Mouse (Mus musculus) ES-CJ7 (cell line): ENCODE measurements at regions not wholly inside any gene's neighbourhood (a gene's known extent, or its start where the extent isn't known, plus 50 kb on each side); places are given as distances from the start of the nearest gene placed in this dataset.
A peak's percentile ranks its signal among the peaks of the same experiment; 100 is the strongest.

Experiments
- DNase-seq: peaks from one replicate; pipeline ENCODE4 v3.0.0; 2011; ENCODE audit warnings: low read depth, low spot score

DNA sequence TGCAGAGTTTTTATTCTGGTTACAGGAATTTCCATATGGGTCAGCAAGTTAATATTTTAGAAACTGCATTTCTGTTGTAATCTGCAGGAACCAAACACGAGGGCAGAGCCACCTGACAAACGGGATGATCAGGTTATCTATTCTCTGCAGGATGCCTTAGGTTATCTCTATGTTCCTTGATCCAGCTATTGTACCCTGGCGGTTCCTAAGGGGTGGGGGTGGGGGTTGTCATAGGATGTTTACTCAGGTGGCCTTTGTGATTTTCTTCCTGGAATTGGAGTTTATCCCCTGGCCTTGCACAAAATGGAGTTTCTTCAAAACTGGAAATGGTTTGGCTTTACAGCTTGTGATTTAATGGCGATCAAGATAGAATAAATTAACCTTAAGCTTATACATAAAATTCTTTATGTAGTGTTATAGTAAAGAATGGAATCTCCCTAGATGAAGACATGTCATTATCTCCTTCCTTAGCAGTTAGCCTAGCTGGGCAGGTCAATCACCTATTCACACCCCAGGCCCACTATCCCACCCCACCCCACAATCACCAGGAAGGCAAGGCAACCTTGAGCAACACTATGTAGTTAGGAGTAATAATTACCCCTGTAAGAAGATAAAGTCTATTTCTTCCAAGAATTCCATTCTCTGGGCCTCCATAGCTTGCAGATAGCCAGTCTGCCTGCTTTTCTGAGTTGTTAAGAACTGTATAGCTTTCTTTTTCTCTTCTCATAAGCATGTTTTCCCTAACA is 192.3 kb upstream of the B430218F22Rik start:
- DNase-seq, result no peak

DNA sequence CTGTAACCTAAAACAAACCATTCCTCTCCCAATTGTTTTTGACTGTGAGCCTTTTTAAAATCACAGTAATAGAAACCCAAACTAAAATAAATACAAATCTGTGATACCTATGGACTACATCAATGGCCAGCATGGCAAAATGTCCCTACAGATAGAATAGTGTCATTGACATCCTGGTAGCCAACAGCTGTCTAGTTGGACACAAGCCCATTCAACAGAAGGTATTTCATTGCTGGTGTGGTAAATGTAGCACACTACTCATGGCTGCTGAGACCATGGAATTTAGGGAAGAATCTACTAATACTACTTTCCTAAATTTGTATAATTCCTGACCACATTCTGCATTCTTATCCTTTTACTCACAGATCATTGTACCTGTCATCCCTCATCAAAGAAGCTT is 178.3 kb upstream of the B430218F22Rik start:
- DNase-seq, result no peak

GRCm38 (mm10) chr13:118227354-118227753 is 159.1 kb upstream of the B430218F22Rik start:
- DNase-seq, result peak; percentile 57

DNA sequence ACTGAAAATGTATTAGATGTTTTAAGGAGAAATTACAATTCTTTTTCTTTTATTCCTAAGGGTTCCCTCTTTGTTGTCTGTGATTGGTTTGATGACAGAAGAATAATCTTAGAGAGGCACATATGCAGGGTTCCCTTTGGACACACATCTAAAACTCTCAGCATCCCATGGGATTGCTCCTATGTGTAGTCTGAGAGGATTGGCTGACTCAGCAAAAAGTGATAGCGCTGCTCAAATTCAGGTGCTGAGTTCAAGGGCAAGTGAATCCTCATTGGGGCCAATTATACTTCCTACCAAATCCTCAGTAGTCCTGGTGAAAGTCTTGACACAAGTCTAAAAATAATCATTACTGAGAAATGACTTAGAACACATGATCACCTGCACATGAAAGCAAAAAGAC is 148.5 kb upstream of the B430218F22Rik start:
- no peak for DNase-seq

DNA sequence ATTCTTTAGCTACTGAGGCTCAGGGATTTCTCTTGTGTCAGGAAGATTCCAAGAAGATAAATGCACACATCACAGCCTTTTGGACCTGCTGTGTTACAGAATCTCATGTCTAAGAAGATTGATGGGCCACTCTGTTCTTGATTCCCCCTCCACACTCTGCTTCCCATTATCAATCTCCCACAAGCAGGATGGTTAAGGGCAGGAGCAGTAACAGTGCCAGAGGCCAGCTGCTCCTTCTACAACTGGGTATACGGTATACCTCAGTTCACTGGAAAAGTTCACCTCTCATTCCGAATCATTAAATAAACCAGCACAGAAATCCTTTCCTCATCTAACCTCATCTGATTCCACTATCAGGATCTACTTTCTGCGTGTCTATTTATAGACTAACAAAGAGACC is 141.8 kb upstream of the B430218F22Rik start:
- no peak for DNase-seq

DNA sequence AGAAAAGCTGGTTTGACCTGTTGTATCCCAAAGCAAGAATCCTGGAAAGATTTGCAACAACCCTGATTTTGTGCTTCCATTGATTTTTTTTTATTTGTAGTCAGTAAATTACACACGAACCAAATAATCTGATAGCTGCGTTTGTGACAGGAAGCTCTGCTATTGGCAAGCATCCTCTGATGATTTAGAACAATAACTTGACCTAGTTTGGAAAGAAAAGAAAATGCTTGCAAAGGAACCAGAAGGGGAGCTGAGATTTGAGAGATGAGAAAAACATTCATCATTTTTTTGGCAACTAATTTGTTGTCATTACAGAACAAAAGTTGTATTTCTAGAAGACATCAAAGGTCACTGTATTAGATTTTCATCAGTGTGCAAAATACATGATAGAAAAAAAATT is 140.9 kb upstream of the B430218F22Rik start:
- no peak for DNase-seq

DNA sequence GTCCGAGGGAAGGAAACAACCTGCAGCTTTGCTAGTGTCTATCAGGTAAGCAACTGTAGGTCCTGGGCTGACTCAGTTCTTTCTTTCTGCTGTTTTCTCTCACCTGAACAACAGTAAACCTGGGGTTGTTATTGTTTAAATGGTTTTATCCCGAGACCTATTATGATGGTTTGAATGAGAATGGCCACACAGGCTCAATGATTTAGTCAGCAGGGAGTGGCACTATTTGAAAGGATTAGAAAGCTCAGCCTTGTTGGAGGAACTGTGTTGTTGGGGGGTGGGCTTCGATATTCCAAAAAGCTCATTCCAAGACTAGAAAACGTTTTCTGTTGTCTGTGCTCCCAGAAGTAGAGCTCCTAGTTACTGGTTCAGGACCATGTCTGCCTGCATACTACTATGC is 126.8 kb upstream of the B430218F22Rik start:
- peak; percentile 67 for DNase-seq

DNA sequence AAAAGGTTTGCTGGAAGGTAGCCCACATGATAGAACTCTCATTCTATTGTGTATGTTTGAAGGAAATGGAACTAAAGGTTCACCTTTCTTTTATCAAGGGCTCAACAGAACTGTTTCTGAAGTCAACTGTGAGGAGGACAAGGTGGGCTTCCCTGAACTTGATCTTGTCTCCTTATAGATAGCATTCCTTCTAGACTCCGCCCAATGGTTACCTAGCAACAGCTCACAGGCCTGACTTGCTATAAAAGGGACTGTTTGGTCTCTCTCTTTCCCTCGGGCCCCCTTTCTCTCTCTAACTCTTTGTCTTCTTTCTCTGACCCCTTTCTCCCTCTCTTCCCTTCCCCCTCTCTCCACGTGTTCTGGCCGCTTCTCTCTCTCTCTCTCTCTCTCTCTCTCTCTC is 123.5 kb upstream of the B430218F22Rik start:
- DNase-seq, result peak; percentile 74

GRCm38 (mm10) chr13:118265763-118266520 is 120.5 kb upstream of the B430218F22Rik start:
- peak; percentile 98 for DNase-seq

DNA sequence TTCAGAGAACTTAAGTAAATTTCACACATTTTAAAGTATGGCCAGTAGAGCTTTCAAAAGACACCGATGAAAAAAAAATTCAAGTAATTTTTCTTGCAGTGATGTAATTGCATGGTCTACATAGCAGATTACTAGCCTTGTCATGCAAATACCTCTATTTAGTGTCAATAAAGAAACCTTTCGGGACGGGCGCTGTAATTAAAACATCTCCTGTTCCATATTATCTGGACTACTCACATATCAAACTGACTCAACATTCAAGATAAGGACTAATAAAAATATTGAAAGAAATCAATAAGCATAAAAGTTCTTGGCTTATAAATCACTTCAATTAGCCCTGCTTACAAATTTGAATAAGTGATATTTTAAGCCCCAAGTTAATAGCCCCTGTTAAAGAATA is 113.5 kb upstream of the B430218F22Rik start:
- no peak for DNase-seq

DNA sequence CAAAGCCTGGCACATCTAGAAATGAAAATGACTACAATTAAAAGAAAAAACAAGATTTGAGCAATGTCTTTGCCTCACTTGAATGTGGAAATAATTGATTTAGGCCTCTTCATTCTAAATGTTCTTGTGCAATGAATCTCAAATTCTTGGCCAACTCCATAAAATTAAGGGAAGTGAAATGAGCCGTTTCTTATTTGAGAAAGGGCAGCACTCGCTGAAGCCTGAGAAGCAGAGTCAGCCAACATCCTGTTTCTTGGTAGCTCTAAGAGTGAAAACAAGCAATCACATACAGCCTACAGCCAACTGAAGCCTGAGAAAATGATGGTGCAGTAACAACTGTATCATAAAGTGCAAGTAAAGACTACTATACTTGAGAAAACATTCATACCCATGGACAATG is 105.5 kb upstream of the B430218F22Rik start:
- no peak for DNase-seq

DNA sequence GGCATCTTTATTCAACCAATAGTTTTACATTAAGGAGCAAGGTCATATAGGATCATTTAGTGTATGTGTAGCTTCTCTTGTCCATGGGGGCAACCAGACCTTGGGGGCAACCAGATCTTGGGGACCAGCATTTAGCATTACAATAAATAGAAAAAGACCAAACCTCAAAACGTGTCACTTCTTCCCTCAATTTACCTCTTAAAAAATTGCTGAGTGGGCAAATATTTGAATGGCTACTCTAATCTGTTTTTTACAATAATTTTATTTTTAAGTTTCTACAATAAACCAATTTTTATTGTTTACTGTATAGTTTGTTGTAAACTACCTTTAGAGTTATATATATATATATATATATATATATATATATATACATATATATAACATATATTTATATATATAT is 92.7 kb upstream of the B430218F22Rik start:
- DNase-seq, result no peak

- DNase-seq, result no peak
Observed at GRCm38 (mm10) chr13:118310080-118310479, 76.3 kb upstream of the B430218F22Rik start.

DNA sequence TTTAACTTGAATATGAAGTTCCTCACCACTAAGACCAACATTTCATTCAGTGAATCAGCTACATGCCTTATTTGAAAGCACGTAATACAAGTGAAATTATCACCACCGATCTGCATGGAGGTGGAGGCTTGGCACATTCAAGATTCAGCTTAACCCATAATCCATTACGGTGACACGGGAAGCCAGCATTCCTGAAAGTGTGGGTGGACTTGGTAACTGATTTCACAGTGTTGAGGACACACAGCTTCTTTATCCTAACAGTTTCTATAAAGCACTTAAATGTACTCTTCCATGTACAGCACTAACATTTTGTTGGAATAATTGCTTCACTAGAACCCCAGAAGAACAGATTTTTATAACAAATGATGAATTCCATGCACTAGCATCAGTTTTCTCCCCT is 72.8 kb upstream of the B430218F22Rik start:
- no peak for DNase-seq
